Mouse (Mus musculus) kidney, adult 2 months (tissue): ENCODE measurements around the gene Cyp2d12. TPM values are rescaled to one million over a fixed set of nuclear protein-coding genes. Genes with fewer than 3 reads are reported as not detected.
"Not testable (repeated sequence)": the region's sequence is repeated elsewhere in the genome, so short reads cannot be mapped to it uniquely, and the experiment has no call there.

Source experiments
- DNase-seq: peaks from one replicate; pipeline ENCODE4 v3.0.0; 2021
- H3K27ac ChIP-seq: fragments of 200-500 bp; 2 replicates; pipeline ENCODE4 v1.5.1; 2012; ENCODE audit warnings: low read depth, low read length, control low read depth, inconsistent platforms; ENCODE audit not compliant: insufficient read depth
- H3K27me3 ChIP-seq: fragments of 200-500 bp; replicated peaks from 2 replicates; pipeline ENCODE4 v1.6.1; 2012; ENCODE audit warnings: mild to moderate bottlenecking, moderate library complexity, low read length, inconsistent platforms; ENCODE audit not compliant: control insufficient read depth, insufficient read depth
- H3K36me3 ChIP-seq: fragments of 200-500 bp; 2 replicates; pipeline ENCODE4 v1.6.1; 2012; ENCODE audit warnings: mild to moderate bottlenecking, moderate library complexity, low read length, inconsistent platforms; ENCODE audit not compliant: control insufficient read depth, insufficient read depth
- H3K4me1 ChIP-seq: fragments of 200-500 bp; 2 replicates; pipeline ENCODE4 v1.6.1; 2011; ENCODE audit warnings: low read length; ENCODE audit not compliant: control insufficient read depth, insufficient read depth
- H3K4me3 ChIP-seq: fragments of 200-500 bp; 2 replicates; pipeline ENCODE4 v1.5.1; 2011; ENCODE audit warnings: mild to moderate bottlenecking, low read depth, low read length, control low read depth; ENCODE audit not compliant: insufficient read depth
- CTCF ChIP-seq: fragments of 200-500 bp; conservative IDR thresholded peaks from 2 replicates; pipeline ENCODE4 v1.5.1; 2011; ENCODE audit warnings: low read depth, mild to moderate bottlenecking, control low read depth, low read length, moderate library complexity, mixed read lengths; ENCODE audit not compliant: insufficient read depth, insufficient read length
- POLR2A ChIP-seq: fragments of 200-500 bp; IDR thresholded peaks from one replicate; pipeline ENCODE4 v1.6.1; 2011; ENCODE audit warnings: low read depth, low read length, control low read depth
- WGBS: fragments of 180-500 bp; shearing (Covaris S2); methylation state at CpG from one replicate; pipeline ENCODE4 v1.1.7; 2018; 5-methylcytosine and 5-hydroxymethylcytosine counted together
- polyA plus RNA-seq: library from polyadenylated mRNA; depleted of rRNA; stranded (reverse); fragments of >200 nt; gene quantifications from 2 replicates; pipeline ENCODE4 v1.2.3, GENCODE M21; 2012; rRNA removed

The Cyp2d12 gene
- polyA plus RNA-seq, 1 experiment = 54.8 TPM

GRCm38 (mm10) chr15:82547753-82548152 lies 7.1 kb upstream of the Cyp2d12 start:
- 95% methylated on average over 4 of the region's 4 CpGs for WGBS
- DNase-seq, H3K4me3 ChIP-seq, H3K27ac ChIP-seq, H3K36me3 ChIP-seq, H3K27me3 ChIP-seq, H3K4me1 ChIP-seq: not testable (repeated sequence)

- DNase-seq = peak; percentile 67
- not testable (repeated sequence) for H3K27me3 ChIP-seq, H3K27ac ChIP-seq, H3K4me3 ChIP-seq, H3K36me3 ChIP-seq, H3K4me1 ChIP-seq
- WGBS = 97% methylated on average over 2 of the region's 2 CpGs
These were observed 1.7 kb upstream of the Cyp2d12 start for GRCm38 (mm10) chr15:82553211-82553610.

GRCm38 (mm10) chr15:82572856-82573255 lies 18.0 kb downstream of the Cyp2d12 start:
- Histone ChIP-seq H3K36me3 (no peaks in the 10 kb centered on the region), H3K27ac (no peak overlapping the region), H3K4me1 (no peaks in the 10 kb centered on the region), H3K4me3 (no peak overlapping the region), H3K27me3 (no peaks in the 10 kb centered on the region)
- no peak for TF ChIP-seq POLR2A
- TF ChIP-seq CTCF = no peak
- DNase-seq = no peak
- WGBS = 64% methylated on average over 1 of the region's 1 CpGs

GRCm38 (mm10) chr15:82579071-82579470 lies 24.2 kb downstream of the Cyp2d12 start:
- WGBS = 52% methylated on average over 2 of the region's 2 CpGs

GRCm38 (mm10) chr15:82582621-82583020 lies 27.7 kb downstream of the Cyp2d12 start:
- DNase-seq = peak; percentile 88
- Histone ChIP-seq H3K27me3 (no peaks in the 10 kb centered on the region), H3K4me3 (no peak overlapping the region), H3K36me3 (no peaks in the 10 kb centered on the region), H3K4me1 (no peaks in the 10 kb centered on the region), H3K27ac (no peak overlapping the region)
- 38% methylated on average over 9 of the region's 9 CpGs for WGBS
- TF ChIP-seq CTCF = no peak
- no peak for TF ChIP-seq POLR2A

More at GRCm38 (mm10) chr15:82579071-82579470, 24.2 kb downstream of the Cyp2d12 start:
- TF ChIP-seq POLR2A = no peak
- no peak for TF ChIP-seq CTCF
- peak; percentile 23 for DNase-seq
- Histone ChIP-seq H3K27ac (no peak overlapping the region), H3K27me3 (no peaks in the 10 kb centered on the region), H3K4me3 (no peak overlapping the region), H3K36me3 (no peaks in the 10 kb centered on the region), H3K4me1 (no peaks in the 10 kb centered on the region)

Other genes with a start within 250 kb of the Cyp2d12 start
- gene Naga, start 216.1 kb upstream of the Cyp2d12 start, polyA plus RNA-seq = 200 and 242 TPM in 2 replicates
- 0.45 and 0.52 TPM in 2 replicates for gene Pheta2, start 216.1 kb upstream of the Cyp2d12 start, polyA plus RNA-seq
- gene Smdt1, start 216.1 kb upstream of the Cyp2d12 start, polyA plus RNA-seq = 316 and 376 TPM in 2 replicates
- 632 and 646 TPM in 2 replicates for gene Ndufa6, start 200.8 kb upstream of the Cyp2d12 start, polyA plus RNA-seq
- 60.9 and 74.8 TPM in 2 replicates for gene Cyp2d22, start 174.8 kb upstream of the Cyp2d12 start, polyA plus RNA-seq
- gene Cyp2d11, start 161.1 kb upstream of the Cyp2d12 start, polyA plus RNA-seq = not detected in 2 replicates
- gene Cyp2d10, start 147.9 kb upstream of the Cyp2d12 start, polyA plus RNA-seq = 0.22 and 0.33 TPM in 2 replicates
- gene Cyp2d9, start 121.6 kb upstream of the Cyp2d12 start, polyA plus RNA-seq = 29.6 and 49.9 TPM in 2 replicates
- gene Cyp2d34, start 65.9 kb downstream of the Cyp2d12 start, polyA plus RNA-seq = 0.04 and 0.06 TPM in 2 replicates
- gene Cyp2d40, start 209.1 kb downstream of the Cyp2d12 start, polyA plus RNA-seq = 0.06 and 0.23 TPM in 2 replicates
- gene Cyp2d26, start 239.2 kb downstream of the Cyp2d12 start, polyA plus RNA-seq = 780 and 833 TPM in 2 replicates